Mouse (Mus musculus) liver, adult (tissue): Measurements from ENCODE around the gene Tnks1bp1.

Experiments used
- GATA4 ChIP-seq: IDR thresholded peaks from 2 replicates; pipeline ENCODE4 v1.6.1; 2014; ENCODE audit warnings: mild to moderate bottlenecking, low read length; ENCODE audit not compliant: insufficient replicate concordance

Tnks1bp1 gene

DNA sequence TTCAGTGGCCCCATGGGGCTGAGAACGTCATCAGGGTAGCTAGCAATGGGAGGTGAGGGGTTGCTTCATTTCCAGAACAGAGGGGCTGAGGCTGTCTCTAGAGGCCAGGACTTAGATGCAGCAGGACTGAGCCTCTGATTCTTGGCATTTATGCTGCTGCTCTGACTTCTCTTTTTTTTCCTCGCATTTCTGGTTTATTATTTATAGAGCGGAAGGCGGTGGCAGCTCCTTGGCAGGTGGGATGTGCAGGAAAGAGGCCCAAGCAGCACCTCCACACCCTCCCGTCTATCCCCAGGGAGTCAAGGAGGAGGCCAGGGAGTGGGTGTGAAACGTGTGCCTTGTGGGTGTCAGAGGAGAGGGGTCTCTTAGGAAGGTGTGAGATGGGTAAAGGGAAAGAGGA, 16.8 kb upstream of the Tnks1bp1 start:
- TF ChIP-seq GATA4 = no peak

DNA sequence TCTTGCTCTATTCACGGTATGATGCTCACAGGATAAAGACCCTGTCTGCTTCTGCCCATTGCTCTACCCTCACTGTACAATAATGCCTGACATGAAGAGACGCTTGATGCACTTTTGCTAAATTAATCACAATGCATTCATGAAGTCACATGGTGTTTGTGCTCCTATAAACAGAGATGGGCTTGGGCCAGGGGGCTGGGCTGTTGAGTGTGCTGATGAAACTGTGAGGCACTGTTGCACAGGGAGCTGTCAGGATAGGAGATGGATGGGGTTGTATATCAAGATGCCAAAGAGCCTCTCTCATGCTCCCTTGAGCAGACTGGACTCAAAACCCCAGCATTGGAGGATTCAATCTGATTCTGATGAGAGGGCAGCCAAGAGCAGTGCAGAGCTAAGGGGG, 14.7 kb upstream of the Tnks1bp1 start:
- no peak for TF ChIP-seq GATA4

DNA sequence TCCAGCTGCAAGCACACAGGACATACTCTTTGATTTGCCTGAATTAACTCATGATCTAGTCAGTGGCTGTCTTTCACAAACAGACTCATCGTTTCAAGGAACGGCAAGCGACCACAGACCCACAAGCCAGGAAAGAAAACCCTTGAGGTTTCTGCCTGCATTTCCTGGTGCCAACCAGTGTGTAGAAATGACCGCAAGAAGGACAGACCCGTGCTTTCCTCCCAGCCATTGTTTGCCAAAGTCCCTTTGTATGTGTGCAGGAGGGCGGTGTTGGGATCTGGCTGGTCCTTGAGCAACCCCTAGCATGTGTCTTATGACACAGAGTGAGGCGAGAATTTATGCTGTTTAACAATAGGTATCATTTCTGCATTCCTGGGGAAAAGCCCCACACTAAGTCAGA, 13.7 kb upstream of the Tnks1bp1 start:
- no peak for TF ChIP-seq GATA4

DNA sequence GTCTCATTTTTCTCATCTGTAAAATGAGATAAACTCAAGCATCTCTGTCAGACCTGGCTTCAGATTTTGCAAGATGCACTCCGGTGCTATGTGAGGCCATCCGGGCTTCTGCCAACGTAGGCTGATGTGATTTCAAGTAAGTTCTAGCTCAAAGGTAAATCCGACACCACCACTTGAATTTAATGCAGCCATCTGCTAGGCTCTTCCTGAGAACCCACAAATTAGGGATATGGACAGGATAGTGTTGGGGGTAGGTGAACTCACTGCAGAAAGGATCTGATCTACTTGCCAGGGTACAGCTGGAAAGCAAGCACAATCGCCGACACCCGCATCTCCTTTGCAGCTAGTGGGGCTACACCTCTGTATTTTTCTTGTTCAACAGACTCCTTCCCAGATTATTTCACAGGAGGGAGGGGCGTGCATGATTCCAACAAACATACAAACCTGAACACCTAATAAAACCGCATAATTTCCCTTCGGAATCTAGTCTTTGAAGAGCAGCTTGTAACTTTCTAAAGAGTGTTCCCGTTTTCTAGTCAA, 11.2 kb upstream of the Tnks1bp1 start:
- no peak for TF ChIP-seq GATA4

DNA sequence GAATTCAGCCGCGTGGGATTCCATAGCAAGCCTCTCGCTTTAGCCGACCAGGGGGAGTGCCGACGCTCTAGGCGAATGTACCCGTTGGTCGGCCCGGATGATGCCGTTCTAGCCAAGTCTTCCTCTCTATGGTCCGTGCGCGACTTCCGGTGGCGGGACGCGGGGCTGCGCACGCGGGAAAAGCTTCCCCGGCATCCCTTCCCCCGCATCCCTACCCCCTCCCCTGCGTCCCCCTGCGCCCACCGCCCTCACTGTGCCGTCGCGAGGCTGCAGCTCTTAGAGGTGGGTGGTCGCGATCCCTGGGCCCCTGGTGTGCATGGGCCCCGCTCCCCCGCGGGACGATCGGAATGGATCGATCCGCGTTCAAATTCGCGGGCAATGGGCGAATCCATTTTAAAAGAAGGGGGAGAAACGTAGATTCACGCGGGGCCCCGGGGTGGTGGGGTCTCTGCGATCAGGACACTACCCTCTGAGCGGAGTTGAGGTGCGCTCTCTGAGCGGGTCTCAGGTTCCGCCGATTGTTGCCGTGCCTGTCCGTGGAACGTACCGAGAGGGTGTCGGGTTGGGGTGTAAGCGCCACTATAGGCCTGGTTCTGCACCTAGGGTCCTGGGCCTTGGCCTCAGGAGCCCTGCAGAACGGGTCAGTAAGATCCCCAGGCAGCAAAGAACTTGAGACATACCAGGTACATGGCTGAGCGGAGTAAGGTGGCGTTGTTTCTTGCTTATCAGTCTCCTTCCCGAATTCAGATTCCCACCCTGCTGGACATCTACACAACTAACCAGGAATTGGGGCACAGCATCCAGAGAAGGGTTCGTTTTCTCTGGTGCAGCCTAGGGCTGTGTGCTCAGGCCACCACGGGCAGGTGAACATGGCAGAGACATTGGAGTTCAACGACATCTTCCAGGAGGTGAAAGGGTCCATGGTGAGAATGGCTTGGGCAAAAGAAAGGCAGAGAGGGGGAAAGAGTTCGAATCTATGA, 10.5 kb upstream of the Tnks1bp1 start, which contains the start of the genes Ssrp1 and P2rx3:
TSS of gene Ssrp1 (plus strand) at position 188 of the 980 bp plus-strand sequence.
TSS of gene P2rx3 (minus strand) at position 416 of the 980 bp plus-strand sequence.
- TF ChIP-seq GATA4 = peak; percentile 19; the same call in 1 of the 2 replicates

DNA sequence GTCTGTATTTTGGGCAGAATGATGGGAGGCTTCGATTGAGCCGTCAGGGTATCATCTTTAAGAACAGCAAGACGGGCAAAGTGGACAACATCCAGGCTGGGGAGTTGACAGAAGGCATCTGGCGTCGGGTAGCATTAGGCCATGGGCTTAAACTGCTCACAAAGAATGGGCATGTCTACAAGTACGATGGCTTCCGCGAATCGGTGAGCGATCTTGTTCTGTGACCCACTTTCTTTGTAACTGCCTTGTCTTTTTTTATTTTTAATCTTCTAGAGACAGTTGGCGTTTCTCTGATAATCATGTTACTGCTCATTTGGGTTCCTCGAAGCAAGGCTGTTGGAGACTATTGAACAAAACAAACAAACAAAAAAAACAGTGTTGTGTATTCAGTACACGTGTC, 9.5 kb upstream of the Tnks1bp1 start:
- no peak for TF ChIP-seq GATA4

DNA sequence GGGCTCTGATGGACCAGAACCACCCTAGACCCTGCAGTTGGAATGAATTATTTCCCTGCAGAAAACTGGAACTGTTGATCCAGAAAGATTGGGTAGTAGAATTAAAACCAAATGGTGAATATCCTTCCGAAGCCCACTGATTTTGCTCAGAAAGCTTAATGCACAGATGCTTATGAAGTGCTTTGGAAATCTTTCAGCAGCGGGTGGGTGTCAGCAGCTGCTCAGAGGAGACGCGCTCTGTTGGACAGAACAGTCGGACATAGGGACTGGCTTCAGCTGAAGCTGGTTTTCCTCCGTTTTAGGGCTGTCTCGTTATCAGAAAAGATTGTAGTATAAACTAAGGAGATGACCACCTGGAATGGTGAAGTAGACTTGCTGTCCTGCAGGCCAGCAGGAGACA, 4.2 kb upstream of the Tnks1bp1 start:
- TF ChIP-seq GATA4 = no peak

DNA sequence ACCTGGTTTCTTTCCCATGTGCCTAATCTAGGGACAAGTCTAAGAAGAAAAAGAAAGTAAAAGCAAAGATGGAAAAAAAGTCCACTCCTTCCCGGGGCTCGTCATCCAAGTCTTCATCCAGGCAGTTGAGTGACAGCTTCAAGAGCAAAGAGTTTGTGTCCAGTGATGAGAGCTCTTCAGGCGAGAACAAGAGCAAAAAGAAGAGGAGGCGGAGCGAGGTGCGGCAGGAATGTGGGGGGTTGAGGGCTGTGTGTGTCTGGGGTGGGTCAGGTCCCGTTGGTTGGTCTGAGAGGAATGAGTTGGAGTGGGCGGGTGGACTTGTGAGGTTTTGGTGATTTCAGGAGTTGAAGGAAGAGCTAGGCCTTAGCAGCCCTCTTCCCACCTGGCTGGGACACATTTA, 1.6 kb upstream of the Tnks1bp1 start:
- no peak for TF ChIP-seq GATA4

DNA sequence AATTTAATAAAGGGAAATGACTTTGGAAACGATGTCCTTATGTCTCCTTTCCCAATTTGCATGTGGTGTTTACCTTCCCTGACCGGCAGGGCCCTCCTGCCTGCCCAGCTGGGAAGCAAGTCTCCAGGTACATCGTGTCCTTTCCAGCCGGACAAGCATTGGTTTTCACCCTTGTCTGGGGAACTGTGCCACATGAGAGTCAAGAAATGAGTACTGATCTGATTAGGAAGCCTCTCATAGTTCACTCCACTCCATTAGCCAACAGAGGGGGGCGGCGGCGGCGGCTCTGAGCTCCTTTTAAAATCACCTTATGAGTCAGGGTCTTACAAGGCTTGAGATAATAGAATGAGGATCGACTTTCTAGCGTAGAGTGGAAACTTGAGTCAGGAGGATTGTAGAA, 741 bp upstream of the Tnks1bp1 start:
- no peak for TF ChIP-seq GATA4

DNA sequence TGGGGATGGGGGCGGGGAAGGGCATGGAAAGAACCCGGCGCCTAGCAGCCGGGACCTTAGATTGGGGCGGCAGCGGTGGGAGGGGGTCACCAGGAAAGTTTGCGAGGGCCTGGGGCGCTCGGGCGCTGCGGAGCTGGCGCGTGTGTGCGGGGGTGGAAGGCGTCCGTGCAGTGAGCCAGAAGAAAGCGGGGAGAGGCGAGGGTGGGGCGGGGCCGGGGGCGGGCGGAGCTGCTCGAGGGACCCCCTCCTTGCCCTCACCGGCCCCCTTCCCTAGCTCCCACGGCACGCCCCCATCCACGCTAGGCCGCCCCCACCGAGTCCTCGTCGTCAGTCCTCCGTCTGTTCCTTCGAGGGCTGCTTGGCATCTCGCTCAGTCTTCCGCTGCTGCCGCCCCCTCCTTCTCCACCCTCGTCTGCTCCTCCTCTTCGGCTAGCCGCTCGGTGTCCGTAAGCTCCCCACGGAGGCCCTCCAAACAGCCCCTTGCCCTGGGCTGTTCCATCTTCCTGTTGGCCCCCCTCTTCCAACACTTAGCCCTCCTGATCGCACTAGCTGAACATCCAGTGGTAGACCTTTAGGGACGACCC, 438 bp downstream of the Tnks1bp1 start:
- no peak for TF ChIP-seq GATA4

DNA sequence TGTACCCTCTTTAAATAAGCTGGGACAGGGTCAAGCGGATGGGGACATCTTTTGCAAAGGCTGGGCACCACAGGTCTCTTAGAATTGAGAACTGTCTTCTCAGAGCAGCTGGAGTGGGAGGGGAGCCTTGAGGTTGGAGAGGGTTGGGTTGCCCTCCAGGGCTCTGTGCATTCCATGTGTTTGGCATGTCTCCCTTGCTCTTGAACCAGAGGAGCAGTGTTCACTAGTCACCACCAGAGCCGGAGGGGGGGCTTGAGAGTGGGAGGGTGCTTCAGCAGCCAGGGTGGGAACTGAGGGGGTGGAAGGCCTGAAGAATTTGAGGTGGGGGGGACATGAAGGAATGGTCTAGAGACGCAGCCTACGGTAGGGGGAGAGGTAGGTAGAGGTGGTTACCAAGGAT, 1.5 kb downstream of the Tnks1bp1 start:
- no peak for TF ChIP-seq GATA4

DNA sequence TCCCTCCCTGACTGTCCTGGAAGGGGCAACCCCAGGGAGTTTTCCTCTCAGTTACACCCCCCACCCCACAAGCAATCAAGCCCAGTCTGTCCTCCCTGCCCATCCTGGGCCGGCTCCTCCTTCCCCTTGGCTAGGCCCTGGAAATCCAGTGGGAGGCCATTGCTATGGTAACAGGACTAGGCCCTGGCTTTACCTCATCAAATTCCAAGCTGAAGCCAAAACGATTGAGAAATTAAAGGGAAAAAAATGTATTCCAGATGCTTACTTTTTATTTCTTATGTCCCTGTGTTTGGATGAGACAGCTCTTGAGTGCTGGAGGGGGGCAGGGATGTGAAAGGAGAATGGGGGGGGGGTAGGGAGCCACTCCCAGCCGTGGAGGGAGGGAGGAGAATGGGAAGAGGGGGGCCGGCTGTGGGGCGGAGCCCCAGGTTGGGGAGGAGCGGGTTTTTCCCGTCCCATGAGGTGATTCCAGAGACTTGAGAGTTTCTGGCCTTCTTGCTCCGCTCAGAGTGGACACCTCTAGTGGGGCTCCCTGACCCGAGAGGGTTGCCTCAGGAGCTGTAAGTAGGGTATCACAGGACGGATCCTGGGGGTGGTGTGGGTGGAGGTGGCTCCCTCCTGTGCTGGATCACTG, 2.3 kb downstream of the Tnks1bp1 start:
- no peak for TF ChIP-seq GATA4

DNA sequence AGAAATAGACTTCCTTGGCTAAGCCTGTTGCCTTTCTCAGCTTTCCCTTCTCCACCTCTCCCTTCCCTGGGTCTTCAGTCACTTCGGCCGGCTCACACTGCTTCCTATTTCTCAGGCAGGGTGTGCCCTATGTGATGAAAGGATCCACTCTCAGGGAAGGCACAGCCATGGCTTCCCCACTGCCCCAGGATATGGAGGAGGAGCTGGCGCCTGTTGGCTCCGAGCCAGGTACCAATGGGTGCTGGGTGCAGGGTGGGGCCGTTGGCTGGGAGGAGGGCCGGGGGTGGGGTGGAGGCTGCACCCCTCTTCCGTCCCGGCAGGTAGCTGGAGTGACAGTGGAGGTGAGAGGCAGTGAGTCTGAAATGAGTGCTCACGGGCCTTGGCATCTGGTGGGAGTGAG, 2.9 kb downstream of the Tnks1bp1 start:
- TF ChIP-seq GATA4 = no peak

DNA sequence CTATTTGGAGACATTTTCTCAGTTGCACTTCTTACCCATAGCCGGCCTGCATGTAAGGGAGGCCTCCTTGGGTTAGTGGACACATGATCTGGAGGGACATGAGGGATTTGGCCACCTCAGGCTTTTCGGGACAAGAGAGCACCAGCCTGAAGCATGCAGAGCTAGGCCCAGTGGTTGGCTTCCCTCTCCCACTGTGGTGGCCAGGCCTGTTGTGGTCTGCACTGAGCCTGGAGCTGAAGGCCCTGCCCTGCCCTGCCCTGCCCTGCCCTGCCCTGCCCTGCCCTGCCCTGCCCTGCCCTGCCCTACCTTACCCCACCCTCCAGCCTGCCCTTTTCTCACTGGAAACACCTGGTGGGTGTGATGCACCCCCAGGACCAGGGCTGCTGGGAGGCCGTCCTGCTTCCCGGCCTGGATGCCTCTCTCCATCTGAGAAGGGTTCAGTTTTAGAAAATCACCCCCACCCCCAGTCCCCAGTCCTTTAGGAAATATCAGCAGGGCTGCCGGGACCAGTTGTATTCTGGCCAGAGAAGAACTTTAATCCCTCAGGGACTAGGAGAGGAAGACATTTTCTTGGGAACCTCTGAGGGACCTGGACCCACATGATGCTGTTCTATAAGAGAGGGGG, 5.5 kb downstream of the Tnks1bp1 start:
- no peak for TF ChIP-seq GATA4

DNA sequence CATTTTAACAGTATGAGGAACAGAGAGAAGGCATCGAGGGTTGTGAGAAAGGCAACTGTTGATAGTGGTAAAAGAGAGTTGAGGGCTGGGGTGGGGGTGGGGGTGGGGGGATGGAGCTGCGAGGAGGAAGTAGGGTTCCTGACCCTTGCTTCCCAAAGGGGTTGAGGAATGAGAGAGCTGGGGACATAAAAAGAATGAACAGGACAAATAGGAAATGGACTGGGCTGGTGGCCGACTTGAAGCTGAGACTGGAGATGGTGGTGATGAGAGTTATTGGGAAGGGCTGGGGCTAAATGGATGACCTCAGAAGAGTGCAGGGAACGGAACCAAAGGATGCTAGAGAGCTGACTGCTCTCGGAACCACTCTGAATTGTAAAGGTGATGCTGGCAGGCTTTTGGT, 8.9 kb downstream of the Tnks1bp1 start:
- no peak for TF ChIP-seq GATA4

DNA sequence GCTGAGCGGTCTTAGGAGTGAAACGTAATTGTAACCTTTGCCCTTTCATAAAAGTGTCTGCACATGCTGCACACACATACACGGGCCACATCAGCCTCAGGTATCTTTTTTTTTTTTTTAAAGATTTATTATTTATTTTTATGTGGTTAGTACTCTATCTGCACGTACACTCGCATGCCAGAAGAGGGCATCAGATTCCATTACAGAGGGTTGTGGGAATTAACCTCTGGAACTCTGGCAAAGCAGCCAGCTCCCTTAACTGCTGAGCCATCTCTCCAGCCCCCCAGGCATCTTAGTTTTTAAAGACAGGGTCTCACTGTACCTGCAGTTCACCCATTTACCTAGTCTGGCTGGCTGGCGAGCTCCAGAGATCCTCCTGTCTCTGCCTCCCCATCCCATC, 11.9 kb downstream of the Tnks1bp1 start:
- TF ChIP-seq GATA4 = no peak

DNA sequence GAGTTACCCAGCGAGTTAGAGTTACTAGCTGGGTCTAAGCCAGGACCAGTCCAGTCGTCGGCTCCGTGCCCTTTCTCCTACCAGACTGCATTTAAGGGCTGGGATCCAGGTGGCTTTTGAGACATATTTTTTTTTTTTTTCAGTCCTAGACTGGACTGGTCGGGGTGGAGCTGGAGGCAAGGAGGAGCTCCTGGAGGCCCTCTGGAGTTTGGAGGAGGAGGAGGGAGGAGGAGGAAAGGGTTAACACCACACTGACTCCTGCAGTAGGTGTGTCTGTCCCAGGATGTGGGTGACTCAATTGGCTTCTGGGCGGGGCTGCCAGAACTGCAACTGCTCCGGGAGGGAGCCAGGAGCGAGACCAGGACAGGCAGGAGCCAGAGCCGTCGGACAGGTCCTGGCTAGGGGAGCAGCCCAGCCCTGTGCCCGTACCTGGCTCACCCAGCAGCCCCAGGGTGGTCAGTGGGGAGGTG, 12.8 kb downstream of the Tnks1bp1 start:
- TF ChIP-seq GATA4 = no peak
